Mouse (Mus musculus): Measurements from ENCODE around the gene Tuft1. TPM values are rescaled to one million over a fixed set of nuclear protein-coding genes. Genes with fewer than 3 reads are reported as not detected.
A peak's percentile ranks its signal among the peaks of the same experiment; 100 is the strongest.
"Not testable (repeated sequence)": the region's sequence is repeated elsewhere in the genome, so short reads cannot be mapped to it uniquely, and the experiment has no call there.

The Tuft1 gene
- polyA plus RNA-seq (2012; fragmentation: generic; extraction: Trizol): 3.5 TPM

DNA sequence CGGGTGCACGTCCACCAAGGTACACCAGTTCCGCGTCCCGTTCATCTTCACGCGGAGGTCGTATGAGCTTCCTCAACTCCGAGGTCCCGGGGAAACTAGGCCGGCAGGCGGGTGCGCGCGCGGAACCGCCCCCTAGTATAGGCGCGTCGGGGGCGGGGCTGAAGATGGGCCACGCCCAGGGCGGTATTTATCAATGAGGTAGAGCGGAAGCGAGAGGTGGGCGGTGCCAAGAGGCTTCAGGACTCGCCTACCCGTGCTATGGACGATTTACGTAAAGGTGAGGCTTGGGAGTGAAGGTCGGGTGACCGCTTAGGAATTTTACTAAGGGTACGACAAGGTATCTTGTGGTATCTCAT, at the start of gene Tuft1:
Tuft1 (minus strand) TSS at position 133 of the 356 bp plus-strand sequence.
- not testable (repeated sequence) for H3ac ChIP-seq (ENCODE audit: control insufficient read depth, insufficient read length); H3K4me3 ChIP-seq; H3K36me3 ChIP-seq (ENCODE audit: control insufficient read depth, insufficient read depth); H3K79me2 ChIP-seq (ENCODE audit: control insufficient read depth, insufficient read depth); H3K27me3 ChIP-seq (ENCODE audit: control insufficient read depth, insufficient read depth, insufficient read length)
- H3K4me2 ChIP-seq (ENCODE audit: low read depth): peak within 1 kb of the TSS; percentile 56

DNA sequence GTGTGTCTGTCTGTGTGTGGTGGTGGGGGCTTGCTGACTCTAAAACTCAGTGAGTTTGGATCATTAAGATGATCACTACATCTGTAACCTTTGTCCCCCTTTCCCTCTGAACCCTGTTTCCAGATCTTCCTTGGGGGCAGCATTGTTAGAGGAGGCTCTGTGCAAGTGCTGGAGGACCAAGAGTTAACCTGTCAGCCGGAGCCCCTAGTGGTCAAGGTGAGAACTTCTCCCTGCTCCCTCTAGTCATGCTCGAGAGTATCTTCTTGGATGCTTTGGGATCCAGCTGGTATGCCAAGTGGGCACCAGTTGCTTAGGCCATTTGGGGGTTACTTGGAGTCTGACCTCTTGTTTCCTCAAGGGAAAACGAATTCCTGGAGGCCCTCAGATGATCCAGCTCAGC, 44.7 kb upstream of the Tuft1 start:
- H3K27me3 ChIP-seq (ENCODE audit: control insufficient read depth, insufficient read depth, insufficient read length); H3ac ChIP-seq (ENCODE audit: control insufficient read depth, insufficient read length); H3K4me3 ChIP-seq; H3K79me2 ChIP-seq (ENCODE audit: control insufficient read depth, insufficient read depth); H3K36me3 ChIP-seq (ENCODE audit: control insufficient read depth, insufficient read depth); H3K4me2 ChIP-seq (ENCODE audit: low read depth): not testable (repeated sequence)

DNA sequence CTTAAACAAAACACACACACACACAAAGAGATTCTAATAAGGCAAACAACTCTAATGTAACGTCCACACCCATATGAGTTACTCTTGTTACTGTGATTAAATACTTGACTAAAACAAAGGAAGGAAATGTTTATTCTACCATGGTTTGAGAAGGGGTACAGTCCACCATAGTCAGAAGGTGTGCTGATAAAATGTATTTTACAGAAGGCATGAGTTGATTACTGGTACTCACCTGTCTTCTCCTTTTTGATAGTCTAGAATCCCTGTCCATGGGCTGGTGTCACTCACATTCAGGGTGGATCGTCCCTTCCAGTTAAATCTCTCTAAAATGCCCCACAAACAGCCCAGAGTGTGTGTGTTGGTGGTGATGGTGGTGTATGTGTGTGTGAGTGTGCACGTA, 44.2 kb upstream of the Tuft1 start:
- H3K27me3 ChIP-seq (ENCODE audit: control insufficient read depth, insufficient read depth, insufficient read length): no peaks in the 10 kb centered on the region
- H3K4me3 ChIP-seq: no peak overlapping the region
- no peak overlapping the region for H3K4me2 ChIP-seq (ENCODE audit: low read depth)
- H3K79me2 ChIP-seq (ENCODE audit: control insufficient read depth, insufficient read depth): no peaks in the 10 kb centered on the region
- no peak overlapping the region for H3ac ChIP-seq (ENCODE audit: control insufficient read depth, insufficient read length)
- TF ChIP-seq TCF3 (IDR thresholded peaks at IDR 0.05; ENCODE audit: insufficient read length, low read depth): no peak
- no peak for TF ChIP-seq USF1 (IDR thresholded peaks at IDR 0.05; ENCODE audit: low read depth)
- no peak for TF ChIP-seq MYOG (IDR thresholded peaks at IDR 0.05; ENCODE audit: control insufficient read depth in 1 of 3, insufficient read depth in 1 of 3, insufficient read length in 2 of 3, low read depth in 2 of 3)
- no peak for TF ChIP-seq REST (IDR thresholded peaks at IDR 0.05; ENCODE audit: insufficient read depth, insufficient read length)
- no peak for TF ChIP-seq MAX (IDR thresholded peaks at IDR 0.05; ENCODE audit: low read depth)
- no peak for TF ChIP-seq CEBPB (IDR thresholded peaks at IDR 0.05; ENCODE audit: insufficient read depth, poor library complexity, severe bottlenecking)
- TF ChIP-seq MYOD1 (IDR thresholded peaks at IDR 0.05; ENCODE audit: control insufficient read depth in 1 of 3, insufficient read length in 2 of 3, low read depth in 2 of 3): no peak
- TF ChIP-seq E2F4 (IDR thresholded peaks at IDR 0.05; ENCODE audit: insufficient read depth): no peak
- TF ChIP-seq SRF (IDR thresholded peaks at IDR 0.05; ENCODE audit: control insufficient read depth, insufficient read length, low read depth): no peak
- TF ChIP-seq POLR2AphosphoS2 (IDR thresholded peaks at IDR 0.05; ENCODE audit: insufficient read length, low read depth): no peak
- TF ChIP-seq TCF12 (IDR thresholded peaks at IDR 0.05; ENCODE audit: insufficient read depth, poor library complexity, severe bottlenecking): no peak
- no peak for TF ChIP-seq POLR2A (IDR thresholded peaks at IDR 0.05; ENCODE audit: insufficient read length, low read depth)
- no peaks in the 10 kb centered on the region for H3K36me3 ChIP-seq (ENCODE audit: control insufficient read depth, insufficient read depth)

DNA sequence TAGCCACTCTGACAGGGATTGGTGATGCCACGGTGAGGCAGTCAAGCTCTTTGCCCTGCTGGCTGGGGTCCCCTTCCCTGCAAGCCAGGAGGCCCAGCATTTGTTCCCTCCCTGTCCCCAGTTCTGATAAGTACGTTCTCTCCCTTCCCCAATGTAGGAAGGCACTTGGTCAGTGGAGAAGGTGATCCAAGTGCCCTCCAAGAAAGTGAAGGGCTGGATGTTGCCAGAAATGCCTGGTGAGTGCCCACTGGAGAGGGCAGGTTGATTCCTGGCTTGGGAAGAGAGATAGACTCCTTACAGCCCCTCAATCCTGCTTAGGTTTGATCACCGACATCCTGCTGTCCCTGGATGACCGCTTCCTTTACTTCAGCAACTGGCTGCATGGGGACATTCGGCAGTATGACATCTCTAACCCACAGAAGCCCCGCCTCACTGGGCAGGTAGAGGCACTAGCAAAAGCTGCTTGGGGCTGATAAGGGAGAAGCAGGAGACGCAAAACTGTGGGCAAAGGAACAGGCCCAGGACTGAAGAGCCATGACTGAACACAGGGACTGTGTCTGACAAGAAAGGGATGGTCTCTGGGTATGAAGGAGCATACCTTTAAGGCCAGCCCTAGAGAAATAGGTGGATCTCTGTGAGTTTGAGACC, 43.6 kb upstream of the Tuft1 start:
- not testable (repeated sequence) for H3K4me2 ChIP-seq (ENCODE audit: low read depth); H3K27me3 ChIP-seq (ENCODE audit: control insufficient read depth, insufficient read depth, insufficient read length); H3ac ChIP-seq (ENCODE audit: control insufficient read depth, insufficient read length); H3K79me2 ChIP-seq (ENCODE audit: control insufficient read depth, insufficient read depth); H3K4me3 ChIP-seq; H3K36me3 ChIP-seq (ENCODE audit: control insufficient read depth, insufficient read depth)

DNA sequence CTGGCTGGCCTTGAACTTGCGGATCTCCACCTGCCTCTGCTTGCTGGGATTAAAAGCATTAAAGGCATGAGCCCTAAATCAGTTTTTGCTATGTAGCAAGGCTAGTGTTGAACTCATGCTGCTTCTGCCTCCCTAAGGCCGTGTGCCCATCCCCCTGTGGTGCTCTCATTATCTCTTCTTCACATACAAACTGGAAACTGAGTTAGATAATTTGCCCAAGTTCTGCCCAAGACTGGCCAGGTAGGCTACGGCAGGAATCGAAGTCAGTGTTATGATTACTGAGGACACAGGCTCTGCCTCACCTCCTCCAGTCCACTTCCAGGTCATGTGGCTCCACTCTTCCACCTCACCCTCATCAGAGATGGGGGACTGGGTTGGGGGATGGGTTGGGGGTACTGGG, 37.6 kb upstream of the Tuft1 start:
- H3K4me3 ChIP-seq; H3ac ChIP-seq (ENCODE audit: control insufficient read depth, insufficient read length); H3K36me3 ChIP-seq (ENCODE audit: control insufficient read depth, insufficient read depth); H3K27me3 ChIP-seq (ENCODE audit: control insufficient read depth, insufficient read depth, insufficient read length); H3K4me2 ChIP-seq (ENCODE audit: low read depth); H3K79me2 ChIP-seq (ENCODE audit: control insufficient read depth, insufficient read depth): not testable (repeated sequence)

DNA sequence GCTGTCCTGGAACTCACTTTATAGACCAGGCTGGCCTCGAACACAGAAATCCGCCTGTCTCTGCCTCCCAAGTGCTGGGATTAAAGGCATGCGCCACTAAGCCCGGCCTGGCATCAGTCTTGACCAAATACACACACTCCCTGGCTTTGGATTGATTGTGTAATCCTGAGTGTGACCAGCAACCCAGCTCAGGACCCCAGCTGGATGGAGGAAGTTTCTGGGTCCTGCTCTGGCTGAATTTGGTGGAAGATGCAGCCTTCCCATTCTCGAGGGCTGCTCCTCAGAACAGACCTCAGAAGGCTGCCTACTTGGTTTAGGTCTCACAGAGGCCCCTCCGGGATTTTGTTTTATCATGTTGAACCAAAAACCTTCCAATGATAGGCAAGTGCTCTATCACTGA, 36.9 kb upstream of the Tuft1 start:
- not testable (repeated sequence) for H3K36me3 ChIP-seq (ENCODE audit: control insufficient read depth, insufficient read depth); H3K79me2 ChIP-seq (ENCODE audit: control insufficient read depth, insufficient read depth); H3K4me2 ChIP-seq (ENCODE audit: low read depth); H3K4me3 ChIP-seq; H3K27me3 ChIP-seq (ENCODE audit: control insufficient read depth, insufficient read depth, insufficient read length); H3ac ChIP-seq (ENCODE audit: control insufficient read depth, insufficient read length)

DNA sequence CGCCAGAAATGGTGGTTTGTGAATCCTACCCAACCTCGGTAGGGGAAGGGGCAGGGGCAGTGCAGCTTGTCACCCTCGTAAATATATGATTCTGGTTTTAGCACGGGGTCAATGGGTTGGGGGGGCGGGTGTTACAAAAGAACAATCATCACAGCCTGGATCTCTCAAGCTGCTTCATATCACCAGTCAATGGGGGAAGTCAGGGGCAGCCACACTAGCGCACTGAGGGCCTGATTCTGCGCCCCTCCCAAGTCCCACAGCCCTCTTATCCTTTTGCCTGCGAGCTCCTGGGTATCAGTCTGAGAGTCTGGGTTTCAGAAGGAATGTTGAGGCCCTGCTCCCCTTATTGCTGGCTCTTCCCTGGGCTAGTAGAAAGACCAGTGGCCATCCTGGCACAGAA, 35.2 kb upstream of the Tuft1 start:
- not testable (repeated sequence) for H3K4me3 ChIP-seq

More for the DNA sequence above, 35.2 kb upstream of the Tuft1 start:
- H3K36me3 ChIP-seq (ENCODE audit: control insufficient read depth, insufficient read depth); H3K4me2 ChIP-seq (ENCODE audit: low read depth); H3ac ChIP-seq (ENCODE audit: control insufficient read depth, insufficient read length); H3K27me3 ChIP-seq (ENCODE audit: control insufficient read depth, insufficient read depth, insufficient read length); H3K79me2 ChIP-seq (ENCODE audit: control insufficient read depth, insufficient read depth): not testable (repeated sequence)

Measured in myocyte (in vitro differentiated cells).